Mouse (Mus musculus) bone marrow, adult 2 months (tissue): Measurements from ENCODE around the gene Ror1.

Experiments used
- CTCF ChIP-seq: fragments of 200-500 bp; IDR thresholded peaks from 2 replicates; pipeline ENCODE4 v1.5.1; 2011; ENCODE audit warnings: low read length, control low read depth; ENCODE audit not compliant: control insufficient read depth, insufficient read depth
- POLR2A ChIP-seq: fragments of 200-500 bp; IDR thresholded peaks from 2 replicates; pipeline ENCODE4 v1.6.1; 2011; ENCODE audit warnings: low read depth, mild to moderate bottlenecking, control low read depth, low read length, borderline replicate concordance; ENCODE audit not compliant: control insufficient read depth

- TF ChIP-seq CTCF (no peak), POLR2A (no peak)
These were observed 46.0 kb downstream of the Ror1 start for GRCm38 (mm10) chr4:100141626-100142025.
